8 mouse cellular contexts compared by ENCODE assay signal in the genomic region with DNA sequence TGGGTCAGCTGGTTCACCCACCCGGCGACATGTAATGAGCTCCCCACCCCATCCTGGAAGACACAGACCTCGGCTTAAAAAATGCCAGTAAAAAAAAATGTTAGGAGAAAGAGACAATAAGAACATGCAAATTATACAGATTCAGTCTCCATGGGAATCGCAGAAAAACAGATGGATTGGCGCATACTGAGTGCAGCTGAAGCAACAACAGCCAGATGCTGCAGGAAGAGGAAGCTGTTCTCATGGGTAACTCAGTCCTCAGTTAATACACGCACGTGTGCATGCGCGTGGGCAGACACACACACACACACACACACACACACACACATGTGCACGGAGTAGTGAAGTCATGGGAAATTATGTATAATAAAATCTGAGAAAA. TPM values are rescaled to one million over a fixed set of nuclear protein-coding genes. Genes with fewer than 3 reads are reported as not detected.
A peak's percentile ranks its signal among the peaks of the same experiment; 100 is the strongest.
DNase-seq lines count a peak whose midpoint lies in the region; ATAC-seq and TF ChIP-seq lines count a peak whose summit lies in the region.

No protein-coding gene starts in this region.

- H3K36me3 ChIP-seq in liver, embryonic 13.5 days: no peaks in the 10 kb centered on the region
- H3K36me3 ChIP-seq in liver, embryonic 11.5 days (ENCODE audit: control insufficient read depth, insufficient read depth, low read length): no peaks in the 10 kb centered on the region
- H3K36me3 ChIP-seq in embryonic facial prominence, embryonic 11.5 days (replicated peaks; ENCODE audit: control insufficient read depth, insufficient read depth, low read depth, low read length): no peaks in the 10 kb centered on the region
- H3K36me3 ChIP-seq in heart, embryonic 16.5 days (ENCODE audit: control insufficient read depth, insufficient read depth): no peaks in the 10 kb centered on the region
- no peaks in the 10 kb centered on the region for H3K36me3 ChIP-seq in kidney, adult 2 months (ENCODE audit: control insufficient read depth, insufficient read depth, low read length)

- H3K4me1 ChIP-seq in liver, embryonic 13.5 days (replicated peaks): peaks cover 60% of the 10 kb centered on the region
- peaks cover 29% of the 10 kb centered on the region for H3K4me1 ChIP-seq in liver, embryonic 11.5 days (replicated peaks; ENCODE audit: control insufficient read depth, insufficient read depth, low read length)
- no peaks in the 10 kb centered on the region for H3K4me1 ChIP-seq in embryonic facial prominence, embryonic 11.5 days (ENCODE audit: control insufficient read depth, insufficient read depth, low read length)
- H3K4me1 ChIP-seq in heart, embryonic 16.5 days (ENCODE audit: control insufficient read depth, insufficient read depth, low read length): peaks cover 40% of the 10 kb centered on the region
- H3K4me1 ChIP-seq in kidney, adult 2 months (ENCODE audit: control insufficient read depth, insufficient read depth, low read length): peaks cover 18% of the 10 kb centered on the region

- H3K9me3 ChIP-seq in liver, embryonic 13.5 days (replicated peaks): no peaks in the 10 kb centered on the region
- H3K9me3 ChIP-seq in liver, embryonic 11.5 days (ENCODE audit: control insufficient read depth, low read length): no peaks in the 10 kb centered on the region
- H3K9me3 ChIP-seq in embryonic facial prominence, embryonic 11.5 days (replicated peaks; ENCODE audit: control insufficient read depth, low read length): no peaks in the 10 kb centered on the region
- no peaks in the 10 kb centered on the region for H3K9me3 ChIP-seq in heart, embryonic 16.5 days (replicated peaks; ENCODE audit: control insufficient read depth, low read length)

- 0 out of 2 replicates have a peak overlapping the region, but pooled peaks have one; percentile 2 for H3K27ac ChIP-seq in liver, embryonic 13.5 days
- no peak overlapping the region for H3K27ac ChIP-seq in liver, embryonic 11.5 days (ENCODE audit: low read depth, low read length)
- H3K27ac ChIP-seq in embryonic facial prominence, embryonic 11.5 days (replicated peaks; ENCODE audit: low read depth, low read length): no peak overlapping the region
- peak overlapping the region; percentile 86 for H3K27ac ChIP-seq in heart, embryonic 16.5 days (ENCODE audit: low read length)
- no peak overlapping the region for H3K27ac ChIP-seq in kidney, adult 2 months (ENCODE audit: insufficient read depth, low read depth, low read length)

- no peak for TF ChIP-seq CTCF in kidney, adult 2 months (conservative IDR thresholded peaks at IDR 0.05; ENCODE audit: insufficient read depth, insufficient read length, low read depth, low read length)

- H3K27me3 ChIP-seq in liver, embryonic 13.5 days: no peaks in the 10 kb centered on the region
- no peaks in the 10 kb centered on the region for H3K27me3 ChIP-seq in liver, embryonic 11.5 days (replicated peaks; ENCODE audit: control insufficient read depth, insufficient read depth, low read length)
- H3K27me3 ChIP-seq in embryonic facial prominence, embryonic 11.5 days (ENCODE audit: control insufficient read depth, insufficient read depth, low read length): no peaks in the 10 kb centered on the region
- H3K27me3 ChIP-seq in heart, embryonic 16.5 days (ENCODE audit: control insufficient read depth, insufficient read depth, low read length): no peaks in the 10 kb centered on the region
- H3K27me3 ChIP-seq in kidney, adult 2 months (replicated peaks; ENCODE audit: control insufficient read depth, insufficient read depth, low read length): no peaks in the 10 kb centered on the region

- TF ChIP-seq POLR2A in kidney, adult 2 months (IDR thresholded peaks at IDR 0.05; ENCODE audit: low read depth, low read length): no peak

- no peak overlapping the region for H3K4me2 ChIP-seq in liver, embryonic 13.5 days
- H3K4me2 ChIP-seq in liver, embryonic 11.5 days: no peak overlapping the region
- H3K4me2 ChIP-seq in embryonic facial prominence, embryonic 11.5 days (ENCODE audit: low read depth, low read length): no peak overlapping the region
- peak overlapping the region; percentile 44 for H3K4me2 ChIP-seq in heart, embryonic 16.5 days (ENCODE audit: low read depth, low read length)

- ATAC-seq in liver, embryonic 13.5 days (ENCODE audit: low read depth): no peak
- ATAC-seq in liver, embryonic 11.5 days (replicated peaks; ENCODE audit: low FRiP score): no peak
- no peak for ATAC-seq in embryonic facial prominence, embryonic 11.5 days (replicated peaks; ENCODE audit: insufficient number of reproducible peaks, low FRiP score, low TSS enrichment, low read depth)
- no peak for ATAC-seq in heart, embryonic 16.5 days (replicated peaks; ENCODE audit: extremely low read depth, insufficient read depth, low FRiP score)

- no peak overlapping the region for H3K4me3 ChIP-seq in liver, embryonic 13.5 days (replicated peaks)
- no peak overlapping the region for H3K4me3 ChIP-seq in liver, embryonic 11.5 days (ENCODE audit: low read depth, low read length)
- no peak overlapping the region for H3K4me3 ChIP-seq in embryonic facial prominence, embryonic 11.5 days (ENCODE audit: low read depth, low read length)
- peak overlapping the region; percentile 8; the same call in 1 of the 2 replicates for H3K4me3 ChIP-seq in heart, embryonic 16.5 days (ENCODE audit: low read length)
- H3K4me3 ChIP-seq in kidney, adult 2 months (ENCODE audit: insufficient read depth, low read depth, low read length): no peak overlapping the region

- DNase-seq in liver, embryonic 13.5 days: no peak
- DNase-seq in liver, embryonic 11.5 days (ENCODE audit: low spot score): no peak
- peak; percentile 45 for DNase-seq in embryonic facial prominence, embryonic 11.5 days (ENCODE audit: low spot score)
- DNase-seq in mesoderm, embryonic 11.5 days (ENCODE audit: low read depth, low spot score): peak; percentile 45
- DNase-seq in thymus, postnatal 0 days (ENCODE audit: low spot score): peak; percentile 57
- no peak for DNase-seq in kidney, adult 2 months
- DNase-seq in yolk sac, embryonic 10.5 days (ENCODE audit: low spot score): no peak

- no peak overlapping the region for H3K9ac ChIP-seq in liver, embryonic 13.5 days
- H3K9ac ChIP-seq in liver, embryonic 11.5 days (ENCODE audit: low read depth, low read length): no peak overlapping the region
- H3K9ac ChIP-seq in embryonic facial prominence, embryonic 11.5 days (replicated peaks; ENCODE audit: low read length): no peak overlapping the region
- H3K9ac ChIP-seq in heart, embryonic 16.5 days (ENCODE audit: low read length): peak overlapping the region; percentile 37; the same call in 1 of the 2 replicates

- WGBS in liver, embryonic 13.5 days (ENCODE audit: insufficient replicate concordance): 55% methylated on average over 10 of the region's 10 CpGs
- 71% methylated on average over 10 of the region's 10 CpGs for WGBS in liver, embryonic 11.5 days
- WGBS in embryonic facial prominence, embryonic 11.5 days: 58% methylated on average over 10 of the region's 10 CpGs
- 44% methylated on average over 10 of the region's 10 CpGs for WGBS in heart, embryonic 16.5 days
- WGBS in kidney, adult 2 months: 34% methylated on average over 10 of the region's 10 CpGs

RNA-seq across cellular contexts. Expression of a gene that starts 23.7 kb away (rescaled TPM):
- 7.1 and 7.2 TPM in 2 replicates for polyA plus RNA-seq in liver, embryonic 13.5 days (2015; fragmentation: Nextera tagmentation; extraction: Ambion mirVana)
- polyA plus RNA-seq in liver, embryonic 11.5 days (2014; fragmentation: Nextera tagmentation; extraction: Ambion mirVana): 29.5 and 31.9 TPM in 2 replicates
- polyA plus RNA-seq in embryonic facial prominence, embryonic 11.5 days (2014; fragmentation: Nextera tagmentation; extraction: Ambion mirVana): 34.8 and 36.0 TPM in 2 replicates
- 73.8 and 85.3 TPM in 2 replicates for polyA plus RNA-seq in heart, embryonic 16.5 days (2015; fragmentation: Nextera tagmentation; extraction: Ambion mirVana)
- polyA plus RNA-seq in thymus, postnatal 0 days (2015; fragmentation: Nextera tagmentation; extraction: Ambion mirVana): 14.4 and 14.5 TPM in 2 replicates
- polyA plus RNA-seq in kidney, adult 2 months (2012; rRNA removed): 44.6 and 47.8 TPM in 2 replicates

Comparison
In these comparisons a context has a peak if more than half of its experiments do, and no peak if none do; other contexts are left out.
1. H3K27ac ChIP-seq: peak in liver, embryonic 13.5 days (single experiment) and heart, embryonic 16.5 days (single experiment); none in liver, embryonic 11.5 days (single experiment), embryonic facial prominence, embryonic 11.5 days (single experiment) and kidney, adult 2 months (single experiment).
2. DNase-seq: peak in embryonic facial prominence, embryonic 11.5 days (single experiment), mesoderm, embryonic 11.5 days (single experiment) and thymus, postnatal 0 days (single experiment); none in liver, embryonic 13.5 days (single experiment), liver, embryonic 11.5 days (single experiment), kidney, adult 2 months (single experiment) and yolk sac, embryonic 10.5 days (single experiment).